Mouse (Mus musculus): Measurements from ENCODE around the gene Midn. TPM values are rescaled to one million over a fixed set of nuclear protein-coding genes. Genes with fewer than 3 reads are reported as not detected.

The Midn gene
- polyA plus RNA-seq (2021; fragmentation: Nextera tagmentation), result 8.3 and 11.7 TPM in 2 replicates
- long read RNA-seq, experiment 1, partial matches to known transcripts, result 0 of 1 reads
- long read RNA-seq, experiment 1, other reads (novel, unspliced or antisense), result 1 of 1 reads
- long read RNA-seq, experiment 2, result 0 reads

GRCm38 (mm10) chr10:80147719-80148601, at the start of gene Midn:
Gene Midn (plus strand): TSS chr10:80148272.

DNA sequence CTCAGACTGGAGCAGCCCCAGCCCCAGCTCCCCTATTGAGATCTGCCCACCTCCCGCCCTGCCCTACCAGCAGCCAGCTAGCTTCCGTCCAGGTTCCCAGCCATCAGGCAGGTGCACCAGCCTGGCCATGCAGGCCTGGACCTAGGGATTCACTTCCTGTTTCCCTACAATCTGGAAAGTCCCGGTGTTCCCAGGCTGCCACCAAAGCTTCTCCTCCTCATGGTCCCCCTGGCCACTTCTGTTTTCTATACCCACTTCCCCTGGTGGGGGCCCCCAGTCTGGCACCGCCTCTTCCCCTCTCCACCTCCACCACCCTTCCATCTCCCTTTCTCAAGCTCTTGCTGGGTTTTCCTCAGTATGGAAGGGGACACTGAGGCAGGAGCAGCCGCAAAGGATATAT, 42.6 kb upstream of the Midn start, which contains the start of gene Sbno2:
Gene Sbno2, minus strand, starts transcription at position 112 of the 400 bp plus-strand sequence.

GRCm38 (mm10) chr10:80115290-80115943, 32.7 kb upstream of the Midn start, which contains the start of gene Stk11:
Gene Stk11 (plus strand): TSS chr10:80115803.

DNA sequence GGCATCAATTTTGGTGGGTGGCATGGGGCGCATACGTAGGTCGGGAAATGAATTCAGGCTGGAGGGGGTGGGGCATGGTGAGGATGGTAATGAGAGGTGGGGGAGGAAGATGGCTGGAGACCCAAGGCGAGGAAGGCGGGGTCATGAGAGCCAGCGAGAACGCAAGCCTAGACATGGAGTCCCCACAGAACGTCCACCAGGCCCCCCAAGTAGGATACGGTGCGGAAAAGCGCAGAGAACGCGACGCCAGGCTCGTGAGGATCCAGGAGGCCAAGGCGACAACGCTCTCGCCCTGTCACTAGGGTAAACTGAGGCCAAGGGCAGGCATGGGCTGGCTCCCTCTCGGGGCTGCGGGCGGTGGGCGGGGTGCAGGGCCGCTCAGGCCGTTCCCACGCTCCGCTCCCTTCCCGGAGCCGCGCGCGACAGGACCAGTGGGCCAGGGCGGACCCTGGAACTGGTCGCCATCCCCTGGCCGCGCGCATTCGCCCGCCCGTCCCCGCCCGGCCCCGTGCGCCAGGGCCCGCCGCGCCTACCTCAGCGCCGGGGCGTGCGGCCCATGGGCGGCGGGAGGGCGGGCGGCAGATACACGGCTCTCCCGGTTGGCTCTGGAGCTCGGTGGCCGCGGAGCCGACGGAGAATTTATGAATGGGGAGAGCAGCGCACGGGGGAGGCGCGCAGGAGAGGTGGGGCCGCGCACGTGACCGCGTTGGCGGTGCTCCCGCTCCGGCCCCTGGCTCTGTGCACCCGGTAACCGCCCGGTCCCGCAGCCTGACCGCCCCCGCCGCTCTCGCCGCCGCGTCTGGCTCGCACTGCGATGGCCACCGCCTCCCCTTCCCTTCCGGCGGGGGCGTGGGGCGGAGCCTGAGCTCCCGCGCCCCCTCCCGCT, 9.3 kb upstream of the Midn start, which contains the start of gene Atp5d:
Gene Atp5d, plus strand, starts transcription at position 80 of the 886 bp plus-strand sequence.

DNA sequence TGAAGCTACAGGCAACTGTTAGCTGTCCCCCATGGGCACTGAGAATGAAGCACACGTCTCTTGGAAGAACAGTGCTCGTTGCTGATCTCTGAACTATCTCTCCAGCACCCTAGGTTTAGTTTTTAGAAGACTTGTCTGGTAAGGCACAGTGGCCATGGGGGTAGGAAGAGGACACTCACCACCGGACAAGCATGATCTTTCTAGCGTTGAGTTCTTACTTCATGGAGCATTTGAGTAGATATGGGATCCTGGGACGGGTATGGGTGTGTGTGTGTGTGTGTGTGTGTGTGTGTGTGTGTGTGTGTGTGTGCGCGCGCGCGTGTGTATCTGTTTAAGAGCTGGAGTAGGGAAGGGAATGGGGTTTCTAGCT, 7.4 kb upstream of the Midn start, which contains the start of gene Cbarp:
Gene Cbarp, minus strand, starts transcription at position 170 of the 370 bp plus-strand sequence.

DNA sequence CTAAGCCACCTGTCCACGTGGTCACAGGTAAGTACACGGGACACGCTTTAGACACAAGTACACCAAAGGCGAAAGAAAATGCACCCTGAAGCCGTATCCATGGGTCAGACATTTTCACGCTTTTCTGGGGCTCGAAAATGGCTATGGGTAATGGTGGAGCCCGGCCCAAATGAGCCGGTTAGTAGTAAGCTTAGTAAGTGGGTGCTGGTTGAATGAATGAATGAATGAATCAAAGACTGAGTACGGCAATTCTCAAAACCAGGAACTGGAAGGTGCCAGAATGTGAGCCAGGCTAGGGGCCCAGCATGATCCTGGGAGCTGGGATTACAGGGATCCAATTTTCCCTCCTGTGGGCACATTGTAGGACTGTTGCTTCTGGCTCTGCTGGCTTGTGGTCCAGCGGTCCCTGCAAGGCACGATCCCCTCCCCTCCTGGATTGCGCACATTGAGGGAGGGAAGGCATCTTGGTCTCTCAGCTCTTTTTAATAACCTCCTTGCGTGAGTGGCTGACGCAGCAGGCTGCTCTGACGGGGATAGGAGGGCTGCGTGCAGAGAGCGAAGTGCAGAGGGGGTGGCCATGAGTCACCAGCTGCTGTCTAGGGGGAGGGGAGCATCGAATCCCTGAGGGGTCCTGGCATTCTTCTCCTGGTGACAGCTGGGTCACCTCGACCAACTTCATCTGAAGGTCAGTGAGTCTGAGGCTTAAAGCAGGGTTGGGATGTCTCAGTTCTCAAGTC, 17.5 kb downstream of the Midn start, which contains the start of gene Cirbp:
Gene Cirbp, plus strand, starts transcription at position 594 of the 737 bp plus-strand sequence.

GRCm38 (mm10) chr10:80172527-80173292, 24.6 kb downstream of the Midn start, which contains the start of gene 1600002K03Rik:
Gene 1600002K03Rik (plus strand): TSS chr10:80172944.

GRCm38 (mm10) chr10:80179068-80180051, 31.3 kb downstream of the Midn start, which contains the start of gene Efna2:
Gene Efna2 (plus strand): TSS chr10:80179482.

Other genes starting within 250 kb of the Midn start
- 44.2 and 50.2 TPM in 2 replicates for gene Med16, start 239.3 kb upstream of the Midn start, polyA plus RNA-seq (2021; fragmentation: Nextera tagmentation)
- gene Gm26602, start 237.4 kb upstream of the Midn start, polyA plus RNA-seq (2021; fragmentation: Nextera tagmentation), result not detected in 2 replicates
- 4.1 and 4.4 TPM in 2 replicates for gene Kiss1r, start 231.3 kb upstream of the Midn start, polyA plus RNA-seq (2021; fragmentation: Nextera tagmentation)
- gene R3hdm4, start 227.1 kb upstream of the Midn start, polyA plus RNA-seq (2021; fragmentation: Nextera tagmentation), result 232 and 239 TPM in 2 replicates
- 0.87 and 1.7 TPM in 2 replicates for gene Arid3a, start 221.2 kb upstream of the Midn start, polyA plus RNA-seq (2021; fragmentation: Nextera tagmentation)
- 87.4 and 87.9 TPM in 2 replicates for gene Wdr18, start 188.1 kb upstream of the Midn start, polyA plus RNA-seq (2021; fragmentation: Nextera tagmentation)
- 0.06 and 0.11 TPM in 2 replicates for gene Grin3b, start 177.6 kb upstream of the Midn start, polyA plus RNA-seq (2021; fragmentation: Nextera tagmentation)
- gene Tmem259, start 163.9 kb upstream of the Midn start, polyA plus RNA-seq (2021; fragmentation: Nextera tagmentation), result 11.9 and 12.3 TPM in 2 replicates
- 12.4 and 13.3 TPM in 2 replicates for gene Cnn2, start 159.7 kb upstream of the Midn start, polyA plus RNA-seq (2021; fragmentation: Nextera tagmentation)
- gene Abca7, start 151.8 kb upstream of the Midn start, polyA plus RNA-seq (2021; fragmentation: Nextera tagmentation), result 1.3 and 1.6 TPM in 2 replicates
- gene Arhgap45, start 131.6 kb upstream of the Midn start, polyA plus RNA-seq (2021; fragmentation: Nextera tagmentation), result 1.6 and 1.7 TPM in 2 replicates
- 232 and 241 TPM in 2 replicates for gene Polr2e, start 108.5 kb upstream of the Midn start, polyA plus RNA-seq (2021; fragmentation: Nextera tagmentation)
- gene Gpx4, start 101.1 kb upstream of the Midn start, polyA plus RNA-seq (2021; fragmentation: Nextera tagmentation), result 945 and 1,045 TPM in 2 replicates
- gene Sbno2, start 42.7 kb upstream of the Midn start, polyA plus RNA-seq (2021; fragmentation: Nextera tagmentation), result 2.8 and 3.1 TPM in 2 replicates
- 16.5 and 18.4 TPM in 2 replicates for gene Stk11, start 32.5 kb upstream of the Midn start, polyA plus RNA-seq (2021; fragmentation: Nextera tagmentation)
- 943 and 1,004 TPM in 2 replicates for gene Atp5d, start 9.6 kb upstream of the Midn start, polyA plus RNA-seq (2021; fragmentation: Nextera tagmentation)
- gene Cbarp, start 7.4 kb upstream of the Midn start, polyA plus RNA-seq (2021; fragmentation: Nextera tagmentation), result 55.5 and 72.9 TPM in 2 replicates
- gene Cirbp, start 17.7 kb downstream of the Midn start, polyA plus RNA-seq (2021; fragmentation: Nextera tagmentation), result 162 and 186 TPM in 2 replicates
- 10.6 and 11.0 TPM in 2 replicates for gene 1600002K03Rik, start 24.7 kb downstream of the Midn start, polyA plus RNA-seq (2021; fragmentation: Nextera tagmentation)
- gene Efna2, start 31.2 kb downstream of the Midn start, polyA plus RNA-seq (2021; fragmentation: Nextera tagmentation), result 7.4 and 8.6 TPM in 2 replicates
- 22.1 and 23.6 TPM in 2 replicates for gene Mum1, start 78.2 kb downstream of the Midn start, polyA plus RNA-seq (2021; fragmentation: Nextera tagmentation)
- gene Ndufs7, start 100.8 kb downstream of the Midn start, polyA plus RNA-seq (2021; fragmentation: Nextera tagmentation), result 865 and 922 TPM in 2 replicates
- gene Gamt, start 112.7 kb downstream of the Midn start, polyA plus RNA-seq (2021; fragmentation: Nextera tagmentation), result 51.8 and 54.3 TPM in 2 replicates
- 3.0 and 3.1 TPM in 2 replicates for gene Dazap1, start 113.2 kb downstream of the Midn start, polyA plus RNA-seq (2021; fragmentation: Nextera tagmentation)
- gene Rps15, start 144.2 kb downstream of the Midn start, polyA plus RNA-seq (2021; fragmentation: Nextera tagmentation), result 2,763 and 3,004 TPM in 2 replicates
- 15.7 and 18.9 TPM in 2 replicates for gene Apc2, start 147.7 kb downstream of the Midn start, polyA plus RNA-seq (2021; fragmentation: Nextera tagmentation)
- 33.2 and 34.9 TPM in 2 replicates for gene 2310011J03Rik, start 172.3 kb downstream of the Midn start, polyA plus RNA-seq (2021; fragmentation: Nextera tagmentation)
- gene Pcsk4, start 181.2 kb downstream of the Midn start, polyA plus RNA-seq (2021; fragmentation: Nextera tagmentation), result 1.6 and 1.7 TPM in 2 replicates
- gene Reep6, start 181.7 kb downstream of the Midn start, polyA plus RNA-seq (2021; fragmentation: Nextera tagmentation), result 7.6 and 9.0 TPM in 2 replicates
- 2.3 and 3.4 TPM in 2 replicates for gene Adamtsl5, start 200.1 kb downstream of the Midn start, polyA plus RNA-seq (2021; fragmentation: Nextera tagmentation)
- 20.6 and 23.4 TPM in 2 replicates for gene Plk5, start 208.2 kb downstream of the Midn start, polyA plus RNA-seq (2021; fragmentation: Nextera tagmentation)
- gene Mex3d, start 239.4 kb downstream of the Midn start, polyA plus RNA-seq (2021; fragmentation: Nextera tagmentation), result 1.4 and 2.5 TPM in 2 replicates

Data from layer of hippocampus, adult 6 months (tissue).